Mouse (Mus musculus): Measurements from ENCODE around the gene Gatad2b. TPM values are rescaled to one million over a fixed set of nuclear protein-coding genes. Genes with fewer than 3 reads are reported as not detected.
A peak's percentile ranks its signal among the peaks of the same experiment; 100 is the strongest.
"Not testable (repeated sequence)": the region's sequence is repeated elsewhere in the genome, so short reads cannot be mapped to it uniquely, and the experiment has no call there.

Gatad2b gene
- total RNA-seq, 2 experiments from 2014 or later, result 37.2 to 40.0 TPM

DNA sequence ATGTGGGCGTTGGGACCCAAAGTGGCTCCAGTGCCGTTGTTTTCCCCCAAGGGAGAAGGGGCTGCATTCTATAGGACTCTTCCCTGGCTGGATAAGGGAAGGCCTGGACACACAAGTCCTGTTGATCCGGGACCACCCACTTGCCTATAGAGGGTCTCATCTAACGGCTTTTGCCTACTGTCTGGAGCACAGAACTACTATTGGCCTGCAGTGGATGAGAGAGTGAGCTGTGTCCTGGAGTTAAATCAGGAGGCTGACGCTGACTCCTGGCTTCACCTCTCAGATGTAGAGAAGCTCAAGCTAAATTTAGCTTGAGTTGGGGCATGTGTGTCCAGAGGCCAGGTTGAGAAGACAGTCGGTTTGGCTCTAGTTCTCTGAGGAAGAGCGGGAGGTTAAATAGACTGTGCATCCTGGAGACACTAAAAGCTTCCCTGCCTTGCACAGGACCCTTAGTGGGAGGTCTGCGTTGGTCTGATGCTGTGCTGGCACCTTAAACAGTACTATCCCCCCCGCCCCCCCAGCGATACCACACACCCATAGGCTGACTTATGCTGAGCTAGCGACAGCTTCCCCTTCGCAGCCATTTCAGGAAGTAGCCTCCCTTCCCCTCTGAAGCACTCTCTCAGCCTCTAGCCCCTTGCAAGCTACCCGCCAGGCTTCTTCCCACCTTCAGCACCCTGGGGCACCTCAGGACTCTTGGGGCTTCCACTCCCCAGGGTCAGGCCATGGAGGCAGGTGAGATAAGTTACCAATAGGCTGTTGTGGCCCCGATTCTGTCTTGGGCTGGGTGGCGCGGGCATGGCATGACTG lies 26.8 kb upstream of the Gatad2b start:
- DNase-seq, result peak; percentile 76

DNA sequence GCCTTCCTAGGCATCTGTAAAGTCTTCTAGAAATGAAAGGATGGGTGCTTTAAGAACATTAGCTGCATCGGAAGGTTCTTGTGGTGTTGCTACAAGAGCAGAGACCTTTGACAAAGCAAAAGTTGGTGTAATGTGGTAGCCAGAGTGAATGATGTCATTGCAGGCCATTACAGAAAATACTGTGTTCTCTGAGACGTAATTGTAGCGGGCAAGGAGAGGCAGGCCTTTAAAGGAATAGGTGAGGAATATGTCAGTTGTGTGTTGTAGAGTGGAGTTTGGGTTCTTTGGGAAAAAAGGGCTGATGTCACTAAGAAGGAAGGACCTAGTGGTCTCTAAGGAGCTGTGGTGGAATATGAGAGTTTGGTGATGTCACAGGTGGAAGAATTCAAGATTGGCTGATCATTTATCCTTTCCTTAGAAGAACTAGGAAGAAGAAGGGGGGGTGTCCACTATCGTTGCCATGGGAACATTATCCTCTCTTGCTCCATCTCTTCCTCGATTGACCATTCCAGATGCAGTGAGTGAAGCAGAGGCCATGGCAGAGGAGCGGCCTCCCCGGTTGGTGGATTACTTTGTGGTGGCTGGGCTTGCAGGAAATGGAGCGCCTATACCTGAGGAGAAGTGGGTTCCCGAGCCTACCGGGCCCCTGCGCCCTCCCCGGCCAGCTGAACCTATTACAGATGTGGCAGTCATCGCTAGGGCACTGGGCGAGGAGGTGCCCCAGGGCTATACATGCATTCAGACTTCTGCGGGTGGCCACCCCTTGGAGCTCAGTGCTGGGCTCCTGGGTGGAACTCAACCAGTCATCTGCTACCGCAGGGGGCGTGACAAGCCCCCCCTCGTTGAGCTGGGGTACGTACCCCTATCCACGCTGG lies 25.8 kb upstream of the Gatad2b start:
- DNase-seq, result no peak

DNA sequence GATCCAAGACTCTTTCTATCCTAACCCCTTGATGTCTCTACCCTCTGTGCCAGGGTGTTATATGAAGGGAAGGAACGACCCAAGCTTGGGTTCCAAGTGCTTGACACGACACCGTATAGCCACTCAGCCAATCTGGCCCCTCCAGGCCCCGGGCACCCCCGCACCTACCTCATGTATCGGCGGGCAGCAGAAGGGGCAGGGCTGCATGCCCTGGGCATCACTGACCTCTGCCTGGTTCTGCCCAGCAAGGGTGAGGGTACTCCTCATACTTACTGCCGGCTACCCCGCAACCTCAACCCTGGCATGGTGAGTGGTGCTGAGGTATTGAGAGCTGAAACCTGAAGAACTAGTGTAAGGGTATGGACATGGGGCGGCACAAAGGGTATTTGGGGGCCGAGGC lies 24.8 kb upstream of the Gatad2b start:
- DNase-seq, result no peak

DNA sequence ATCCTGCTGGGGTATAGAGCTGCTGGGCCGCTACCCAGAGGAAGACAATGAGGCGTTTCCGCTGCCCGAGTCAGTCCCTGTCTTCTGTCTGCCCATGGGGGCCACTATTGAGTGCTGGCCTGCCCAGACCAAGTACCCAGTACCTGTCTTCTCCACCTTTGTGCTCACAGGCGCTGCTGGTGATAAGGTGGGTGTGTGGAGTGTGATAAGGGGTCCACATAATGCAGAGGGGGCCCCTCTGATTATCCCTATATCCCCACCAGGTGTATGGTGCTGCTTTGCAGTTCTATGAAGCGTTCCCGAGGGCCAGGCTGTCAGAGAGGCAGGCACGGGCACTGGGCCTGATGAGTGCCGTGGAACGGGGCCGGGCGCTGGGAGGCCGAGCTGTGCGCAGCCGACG lies 24.0 kb upstream of the Gatad2b start:
- DNase-seq, result no peak

DNA sequence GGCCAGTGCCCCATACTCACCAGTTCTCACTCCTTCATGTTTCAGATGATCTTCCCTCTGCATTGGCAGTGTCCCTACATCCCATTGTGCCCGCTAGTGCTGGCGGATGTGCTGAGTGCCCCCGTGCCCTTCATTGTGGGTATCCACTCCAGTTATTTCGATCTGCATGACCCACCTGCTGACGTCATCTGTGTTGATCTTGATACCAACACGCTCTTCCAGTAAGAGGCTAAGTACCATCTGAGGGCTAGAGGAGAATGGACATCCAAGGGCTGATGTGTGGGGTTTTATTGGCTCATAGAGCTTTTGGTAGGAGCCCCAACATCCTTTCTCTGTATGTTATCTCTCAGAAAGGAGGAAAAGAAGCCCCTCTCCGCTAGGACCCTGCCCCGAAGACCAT lies 22.2 kb upstream of the Gatad2b start:
- no peak for DNase-seq

DNA sequence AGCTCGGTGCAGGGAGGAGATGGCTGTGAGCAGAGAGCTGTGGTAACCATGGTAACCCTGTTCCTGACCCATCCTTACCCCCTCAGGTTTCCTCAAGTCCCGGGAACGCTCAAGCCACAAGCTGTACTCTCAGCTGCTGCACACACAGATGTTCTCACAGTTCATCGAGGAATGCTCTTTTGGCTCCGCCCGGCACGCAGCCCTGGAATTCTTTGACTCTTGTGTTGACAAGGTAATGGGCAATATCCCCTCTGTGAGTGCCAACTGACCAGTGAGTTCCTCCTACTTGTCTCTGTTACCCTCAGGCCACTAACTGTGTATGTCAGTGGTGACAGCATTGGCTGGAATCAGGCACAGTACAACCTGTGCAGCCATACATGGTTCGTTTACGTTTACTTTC lies 20.8 kb upstream of the Gatad2b start:
- DNase-seq, result no peak

DNA sequence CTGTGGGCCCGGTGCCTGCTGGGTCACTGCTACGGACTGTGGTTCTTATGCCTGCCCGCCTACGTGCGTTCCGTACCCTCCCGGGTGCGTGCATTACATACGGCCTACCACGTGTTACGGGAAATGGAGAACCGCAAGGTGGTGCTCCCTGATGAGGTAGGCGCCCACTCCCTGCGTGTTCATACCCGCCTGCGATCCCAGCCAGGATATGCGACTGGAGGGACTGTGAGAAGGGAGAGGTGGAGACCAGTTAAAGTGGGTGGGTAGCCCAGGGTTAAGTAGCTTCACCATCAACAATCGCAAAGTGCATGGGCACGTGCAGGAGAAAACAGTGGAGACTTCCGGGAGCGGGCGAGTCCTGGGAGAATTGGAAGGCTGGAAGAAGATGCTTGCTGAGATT lies 19.1 kb upstream of the Gatad2b start:
- DNase-seq, result no peak

DNA sequence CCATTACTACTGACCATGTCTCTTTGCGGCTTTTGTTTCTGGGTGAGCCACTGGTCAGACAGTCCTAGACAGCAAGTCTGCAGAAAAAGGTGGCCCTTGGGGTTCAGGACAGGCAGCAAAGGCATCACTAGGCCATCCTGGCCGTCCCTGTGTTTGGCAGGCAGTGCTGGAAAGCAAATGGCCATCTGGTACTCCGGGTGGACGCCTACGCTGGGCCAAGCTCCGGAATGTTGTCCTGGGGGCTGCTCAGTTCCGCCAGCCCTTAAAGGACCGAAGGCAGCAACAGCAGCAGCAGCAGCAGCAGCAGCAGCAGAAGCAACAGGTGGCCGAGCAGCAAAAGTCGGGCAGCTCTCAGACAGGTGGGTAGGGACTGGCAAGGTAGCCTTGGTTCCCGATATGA lies 17.7 kb upstream of the Gatad2b start:
- DNase-seq, result no peak

DNA sequence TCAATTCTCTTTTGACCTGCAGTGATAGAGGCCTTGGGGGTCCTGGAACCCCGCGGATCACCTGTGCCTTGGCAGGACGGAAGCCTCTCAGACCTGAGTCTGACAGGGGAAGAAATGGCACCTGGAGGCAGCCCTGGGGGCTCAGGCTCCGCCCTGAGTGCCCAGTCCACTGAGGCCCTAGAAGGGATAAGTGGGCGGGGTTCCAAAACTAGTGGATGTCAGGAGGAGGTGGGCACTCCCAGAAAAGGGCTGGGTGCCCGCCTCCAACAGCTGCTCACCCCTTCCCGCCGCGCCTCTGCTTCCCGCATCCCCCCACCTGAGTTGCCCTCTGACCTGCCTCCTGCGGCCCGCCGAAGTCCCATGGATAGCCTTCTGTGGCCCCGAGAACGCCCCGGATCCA lies 16.1 kb upstream of the Gatad2b start:
- no peak for DNase-seq

DNA sequence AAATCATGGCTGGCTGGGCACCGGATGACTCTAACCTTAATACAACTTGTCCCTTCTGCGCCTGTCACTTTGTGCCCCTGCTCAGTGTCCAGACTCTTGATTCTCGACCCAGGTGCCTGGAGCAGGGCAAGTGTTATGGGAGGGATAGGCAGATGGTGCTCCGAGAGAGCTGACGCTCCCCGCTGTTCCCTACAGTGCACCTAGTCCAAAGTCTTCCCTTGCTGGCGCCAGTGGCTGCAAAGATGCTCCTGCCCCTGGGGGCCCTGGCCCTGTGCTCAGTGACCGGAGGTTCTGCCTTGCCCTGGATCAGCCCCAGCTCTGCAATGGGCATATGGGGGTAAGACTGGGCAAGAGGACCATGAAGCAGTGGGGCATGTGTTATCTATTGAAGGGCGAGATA lies 15.2 kb upstream of the Gatad2b start:
- no peak for DNase-seq

DNA sequence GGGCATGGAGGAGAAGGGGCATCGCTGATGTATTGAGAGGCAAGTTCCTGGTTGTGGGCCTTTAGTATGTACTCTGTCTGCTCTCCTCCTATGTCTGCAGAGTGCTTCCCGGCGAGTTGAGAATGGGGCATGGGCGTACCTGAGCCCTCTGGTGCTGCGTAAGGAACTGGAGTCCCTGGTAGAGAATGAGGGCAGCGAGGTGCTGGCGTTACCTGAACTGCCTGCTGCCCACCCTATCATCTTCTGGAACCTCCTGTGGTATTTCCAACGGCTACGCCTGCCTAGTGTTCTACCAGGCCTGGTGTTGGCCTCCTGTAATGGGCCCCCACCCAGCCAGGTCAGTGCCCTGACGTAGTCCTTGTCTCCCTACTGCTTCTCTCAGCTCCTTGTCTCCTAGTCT lies 14.8 kb upstream of the Gatad2b start:
- no peak for DNase-seq

DNA sequence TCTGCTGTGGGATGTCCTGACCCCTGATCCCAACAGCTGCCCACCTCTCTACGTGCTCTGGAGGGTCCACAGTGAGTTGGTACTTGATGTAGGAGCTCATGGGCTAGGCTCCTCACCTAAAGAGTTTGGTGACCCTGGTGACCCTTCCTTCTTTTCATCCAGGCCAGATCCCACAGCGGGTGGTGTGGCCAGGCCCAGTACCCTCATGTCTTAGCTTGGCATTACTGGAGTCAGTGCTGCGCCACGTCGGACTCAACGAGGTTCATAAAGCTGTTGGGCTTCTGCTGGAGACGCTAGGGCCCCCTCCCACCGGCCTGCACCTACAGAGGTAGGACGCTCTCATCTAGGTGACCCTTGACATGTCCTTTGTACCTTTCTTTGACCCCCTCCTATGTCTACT lies 13.8 kb upstream of the Gatad2b start:
- no peak for DNase-seq

DNA sequence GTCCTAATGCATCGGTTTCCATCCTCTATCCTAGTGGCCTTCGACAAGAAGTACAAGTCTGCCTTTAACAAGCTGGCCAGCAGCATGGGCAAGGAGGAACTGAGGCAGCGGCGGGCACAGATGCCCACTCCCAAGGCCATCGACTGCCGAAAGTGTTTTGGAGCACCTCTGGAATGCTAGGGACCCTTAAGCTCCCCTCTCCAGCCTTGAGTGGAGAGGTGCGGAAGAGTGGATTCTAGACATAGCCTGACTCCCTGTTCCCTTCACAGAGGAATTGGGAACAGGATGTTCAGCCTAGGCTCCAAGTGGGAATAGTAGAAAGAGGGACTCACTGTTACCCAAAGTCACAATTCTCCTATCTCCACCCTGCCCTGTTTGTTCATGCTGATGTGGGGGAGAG lies 13.2 kb upstream of the Gatad2b start:
- DNase-seq, result no peak

DNA sequence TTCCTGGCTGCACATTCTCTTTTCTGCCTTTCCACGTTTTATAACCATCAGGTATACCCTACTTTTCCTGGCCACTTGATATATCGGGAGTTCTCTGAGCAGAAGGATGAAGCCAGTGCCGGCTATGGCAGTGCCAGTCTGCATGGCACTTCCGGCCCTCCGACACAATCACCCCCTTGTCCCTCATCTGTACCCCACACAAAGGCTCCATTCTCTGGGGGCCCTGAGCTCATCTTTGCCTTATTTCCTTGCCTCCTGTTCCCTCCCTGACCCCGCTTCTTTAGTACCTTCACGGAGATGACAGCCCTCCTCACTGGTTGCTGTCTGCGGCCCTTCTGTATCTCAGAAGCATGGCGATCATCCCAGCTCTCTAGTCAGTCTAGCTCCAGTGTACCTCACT lies 12.3 kb upstream of the Gatad2b start:
- DNase-seq, result no peak

DNA sequence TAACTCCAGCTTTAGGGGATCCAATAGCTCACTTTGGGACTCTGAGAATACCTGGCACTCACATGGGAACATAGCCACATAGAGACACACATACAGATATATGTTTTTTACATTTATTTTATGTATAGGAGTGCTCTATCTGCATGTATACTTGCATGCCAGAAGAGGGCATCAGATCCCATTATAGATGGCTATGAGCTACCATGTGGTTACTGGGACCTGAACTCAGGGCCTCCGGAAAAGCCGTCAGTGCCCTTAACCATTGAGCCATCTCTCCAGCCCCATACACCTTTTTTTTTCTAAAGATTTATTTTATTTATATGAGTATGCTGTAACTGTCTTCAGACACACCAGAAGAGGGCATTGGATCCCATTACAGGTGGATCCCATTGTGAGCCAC lies 8.8 kb upstream of the Gatad2b start:
- no peak for DNase-seq

DNA sequence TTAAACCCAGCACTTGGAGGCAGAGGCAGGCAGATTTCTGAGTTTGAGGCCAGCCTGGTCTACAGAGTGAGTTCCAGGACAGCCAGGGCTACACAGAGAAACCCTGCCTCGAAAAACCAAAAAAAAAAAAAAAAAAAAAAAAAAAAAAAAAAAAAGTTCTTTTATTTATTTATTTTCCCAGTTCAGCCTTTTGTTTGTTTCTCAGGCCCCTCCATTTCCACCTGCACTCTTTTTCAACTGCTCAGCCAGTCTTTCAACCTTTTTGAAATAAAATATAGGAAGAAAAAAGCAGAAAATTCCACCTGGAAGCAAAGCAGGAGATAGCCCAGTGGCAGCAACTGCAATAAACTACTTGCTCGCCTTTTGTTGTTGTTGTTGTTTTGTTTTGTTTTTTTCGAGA lies 3.6 kb upstream of the Gatad2b start:
- DNase-seq, result not testable (repeated sequence)

DNA sequence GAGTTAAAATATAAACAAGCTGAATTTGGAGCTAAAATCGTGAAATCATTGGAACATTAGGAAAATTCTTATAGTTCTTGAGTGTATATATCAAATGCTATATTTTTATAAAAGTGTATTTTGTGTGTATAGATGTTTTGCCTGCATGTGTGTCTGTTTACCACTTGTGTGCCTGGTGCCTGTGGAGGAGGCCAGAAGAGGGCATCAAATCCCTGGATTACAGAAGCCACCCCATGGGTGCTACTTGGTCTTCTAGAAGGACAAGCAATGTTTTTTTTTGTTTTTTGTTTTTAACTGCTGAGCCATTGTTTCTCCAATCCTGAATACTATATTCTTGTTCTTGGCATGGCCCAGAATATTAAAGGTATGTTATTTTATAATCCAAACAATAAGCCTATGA lies 2.4 kb upstream of the Gatad2b start:
- no peak for DNase-seq

DNA sequence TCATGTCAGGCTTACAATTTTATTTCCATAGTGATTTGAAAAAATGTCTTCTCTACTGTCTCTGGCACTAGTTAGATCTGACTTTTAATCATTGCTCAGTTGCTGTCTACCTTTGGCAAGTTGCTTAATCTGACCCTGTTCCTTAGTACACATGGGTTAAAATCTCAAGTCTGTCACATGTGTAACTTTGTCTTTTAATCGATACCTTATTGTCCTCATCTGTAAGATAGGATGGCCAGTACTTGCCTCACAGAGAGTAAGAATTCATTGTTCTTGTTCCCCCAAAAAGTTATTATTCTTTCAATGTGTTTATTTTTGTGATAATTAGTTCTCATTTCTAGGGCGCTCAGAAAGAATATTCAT lies 1.0 kb upstream of the Gatad2b start:
- DNase-seq, result no peak

DNA sequence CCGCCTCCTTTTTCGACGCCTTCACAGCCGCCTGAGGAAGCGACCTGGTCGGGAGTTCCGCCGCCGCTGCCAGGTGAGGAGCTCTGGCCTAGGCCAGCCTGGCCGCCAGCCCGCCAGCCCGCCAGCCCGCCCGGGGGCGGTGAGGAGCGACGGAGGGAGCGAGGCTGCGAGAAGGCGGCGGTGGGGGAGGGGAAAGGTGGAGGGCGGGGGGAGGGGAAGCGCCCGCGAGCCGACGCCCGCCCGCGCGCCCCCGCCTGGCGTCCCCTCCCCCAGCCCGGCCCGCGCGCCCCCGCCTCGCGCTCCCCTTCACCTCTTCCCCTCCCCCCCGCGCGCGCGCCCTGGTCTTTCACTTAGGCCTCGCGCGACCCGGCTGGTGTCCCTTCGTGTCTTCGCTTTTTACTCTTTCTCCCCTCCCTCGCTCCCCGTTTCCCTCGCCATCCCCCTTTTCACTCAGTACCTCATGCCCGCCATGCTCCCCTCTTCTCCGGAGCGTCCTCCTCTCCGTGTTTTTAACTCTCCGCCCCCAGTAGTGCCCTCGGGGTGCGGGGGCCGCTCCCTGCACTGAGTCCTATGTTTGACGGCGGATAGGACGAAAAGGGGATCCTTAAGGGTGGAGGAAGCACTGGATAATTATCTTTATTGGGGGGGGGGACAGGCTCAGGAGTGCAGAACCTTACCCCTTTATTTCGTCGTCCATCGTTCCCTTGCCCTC lies 530 bp downstream of the Gatad2b start:
- DNase-seq, result no peak

DNA sequence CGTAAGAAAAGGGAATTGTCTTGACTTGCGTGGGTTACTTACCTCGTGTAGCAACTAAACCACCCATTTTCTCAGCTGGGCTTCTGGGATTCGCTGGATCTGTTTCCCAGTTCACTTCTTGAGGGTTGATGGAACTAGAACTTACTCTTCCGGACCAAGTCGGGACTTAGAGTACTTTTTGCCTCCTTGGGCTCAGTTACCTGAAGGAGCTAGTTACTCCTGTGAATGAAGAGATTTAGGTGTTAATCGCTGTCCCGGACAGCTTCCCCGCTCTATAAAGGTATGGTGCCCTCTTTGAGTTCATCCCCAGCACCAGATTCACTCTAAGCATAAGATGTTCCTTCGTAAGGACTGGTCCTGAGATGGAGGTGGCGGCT lies 1.1 kb downstream of the Gatad2b start:
- DNase-seq, result no peak

DNA sequence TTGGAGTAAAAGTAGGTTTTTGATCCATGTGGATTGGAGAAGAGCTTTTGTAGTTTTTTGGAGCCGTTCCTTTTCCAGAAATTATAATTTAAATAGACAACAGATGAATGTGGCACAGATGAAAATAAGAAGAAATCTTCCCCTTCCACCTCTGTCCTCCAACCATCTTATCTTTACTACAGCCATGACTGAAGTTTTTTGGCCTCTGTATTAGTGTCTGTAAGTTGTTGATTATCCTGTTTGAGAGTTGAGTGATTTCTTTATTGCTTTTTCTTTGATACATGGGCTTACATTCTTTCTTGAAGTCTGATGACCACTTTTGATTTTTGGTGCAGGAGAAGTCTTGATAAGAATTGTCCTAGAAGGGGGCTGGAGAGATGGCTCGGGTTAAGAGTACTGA lies 1.7 kb downstream of the Gatad2b start:
- DNase-seq, result no peak

DNA sequence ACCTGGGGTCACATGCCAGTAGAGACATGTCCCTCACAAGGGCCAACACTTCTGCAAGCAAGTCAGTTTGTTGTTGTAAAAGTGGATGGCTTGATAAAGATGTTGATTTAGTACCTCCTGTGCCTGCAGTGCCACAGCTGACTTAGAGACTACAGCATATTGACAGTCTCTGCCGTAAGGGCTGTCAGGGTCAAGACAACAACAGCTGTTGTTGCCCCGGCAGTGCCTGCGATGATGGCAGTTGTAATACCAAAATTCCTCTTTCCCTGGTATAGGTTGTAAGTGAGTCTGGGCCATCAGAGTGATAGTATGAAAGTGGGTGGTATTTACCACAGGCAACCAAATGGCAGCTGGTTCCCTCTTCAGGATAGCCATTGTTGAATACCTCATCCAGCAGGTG lies 12.8 kb downstream of the Gatad2b start:
- DNase-seq, result no peak

DNA sequence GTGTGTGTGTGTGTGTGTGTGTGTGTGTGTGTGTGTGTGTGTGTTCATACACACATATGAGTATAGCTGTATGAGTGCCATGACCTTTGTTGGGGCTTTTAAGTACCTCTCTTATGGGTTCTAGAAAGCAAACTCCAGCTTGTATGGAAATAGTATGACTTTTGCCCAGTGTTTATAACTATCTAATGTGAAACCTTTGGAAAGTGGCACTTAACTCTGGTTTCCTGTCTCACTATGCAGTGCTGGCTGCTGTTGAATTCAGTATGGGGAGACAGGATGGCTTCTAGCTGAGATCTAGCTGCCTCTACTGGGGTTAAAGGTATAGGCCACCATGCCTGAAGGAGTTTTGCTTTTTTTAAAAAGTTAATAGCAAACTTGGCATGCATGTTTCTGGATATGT lies 16.6 kb downstream of the Gatad2b start:
- no peak for DNase-seq
